Mouse (Mus musculus) liver, postnatal 0 days (tissue): ENCODE results near the gene Ntm.

ENCODE experiments used
- CTCF ChIP-seq: sonication (generic); IDR thresholded peaks from 2 replicates; pipeline ENCODE4 v1.5.1; 2016; ENCODE audit warnings: antibody characterized with exemption, low read depth
- EP300 ChIP-seq: IDR thresholded peaks from 2 replicates; pipeline ENCODE4 v1.6.1; 2016; ENCODE audit warnings: antibody characterized with exemption, low read depth, mild to moderate bottlenecking

DNA sequence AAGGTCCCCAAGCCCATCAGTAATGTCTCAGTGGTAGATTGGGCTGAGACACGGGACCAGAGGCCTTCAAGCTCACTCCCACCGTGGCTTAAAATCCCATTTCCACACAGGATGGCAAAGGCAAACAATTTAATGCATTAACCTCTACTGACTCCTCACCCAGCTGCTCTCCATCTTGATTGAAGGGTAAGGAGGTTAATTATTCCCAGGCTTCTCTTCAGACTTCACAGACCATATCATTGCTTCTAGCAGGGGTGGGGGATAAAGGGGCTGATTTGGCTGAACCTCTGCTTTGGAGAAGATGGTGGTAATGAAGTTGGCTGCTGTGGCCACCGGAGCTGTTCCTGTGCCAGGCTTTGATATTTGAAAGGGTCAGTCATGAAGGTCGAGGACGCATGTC, 754.8 kb downstream of the Ntm start:
- TF ChIP-seq CTCF (no peak), EP300 (no peak)
